Mouse (Mus musculus) spleen, adult 18-20 months (tissue): ENCODE data around the gene Arl14ep.

Experiments used
- DNase-seq, 2 experiments: peaks; one replicate each; pipeline ENCODE4 v3.0.0; 2022; ENCODE audit warnings: mixed read lengths in 2 of 2

Gene Arl14ep

GRCm38 (mm10) chr2:106942451-106942850 is 31.8 kb downstream of the Arl14ep start:
- no peak for DNase-seq

- no peak for DNase-seq
Measured at GRCm38 (mm10) chr2:106935681-106936080, 38.5 kb downstream of the Arl14ep start.

GRCm38 (mm10) chr2:106929906-106930305 is 44.3 kb downstream of the Arl14ep start:
- DNase-seq, result no peak
